Mouse (Mus musculus): ENCODE measurements around the gene Tpcn2.

The Tpcn2 gene

GRCm38 (mm10) chr7:145283487-145284187 is at the start of gene Tpcn2:
Tpcn2 (minus strand) TSS chr7:145284011.
- DNase-seq (ENCODE audit: low read depth, low spot score): peak; percentile 97

GRCm38 (mm10) chr7:145332376-145333041 is 48.7 kb upstream of the Tpcn2 start:
- no peak for DNase-seq (ENCODE audit: low read depth, low spot score)

GRCm38 (mm10) chr7:145330641-145331040 is 46.8 kb upstream of the Tpcn2 start:
- DNase-seq (ENCODE audit: low read depth, low spot score): no peak

GRCm38 (mm10) chr7:145329982-145330381 is 46.2 kb upstream of the Tpcn2 start:
- no peak for DNase-seq (ENCODE audit: low read depth, low spot score)

GRCm38 (mm10) chr7:145325697-145326096 is 41.9 kb upstream of the Tpcn2 start:
- peak; percentile 91 for DNase-seq (ENCODE audit: low read depth, low spot score)

GRCm38 (mm10) chr7:145323607-145324006 is 39.8 kb upstream of the Tpcn2 start:
- DNase-seq (ENCODE audit: low read depth, low spot score): no peak

- no peak for DNase-seq (ENCODE audit: low read depth, low spot score)
Observed at GRCm38 (mm10) chr7:145319481-145319880, 35.7 kb upstream of the Tpcn2 start.

GRCm38 (mm10) chr7:145317522-145317921 is 33.7 kb upstream of the Tpcn2 start:
- no peak for DNase-seq (ENCODE audit: low read depth, low spot score)

GRCm38 (mm10) chr7:145314785-145315411 is 31.1 kb upstream of the Tpcn2 start, which contains the start of gene Mrgprd:
Mrgprd (plus strand) TSS chr7:145314835.
- DNase-seq (ENCODE audit: low read depth, low spot score): no peak

- DNase-seq (ENCODE audit: low read depth, low spot score): no peak
Observed at GRCm38 (mm10) chr7:145312137-145312536, 28.3 kb upstream of the Tpcn2 start.

- DNase-seq (ENCODE audit: low read depth, low spot score): no peak
Observed at GRCm38 (mm10) chr7:145310526-145310925, 26.7 kb upstream of the Tpcn2 start.

GRCm38 (mm10) chr7:145309877-145310276 is 26.1 kb upstream of the Tpcn2 start:
- no peak for DNase-seq (ENCODE audit: low read depth, low spot score)

GRCm38 (mm10) chr7:145308866-145309265 is 25.1 kb upstream of the Tpcn2 start:
- no peak for DNase-seq (ENCODE audit: low read depth, low spot score)

GRCm38 (mm10) chr7:145308061-145308675 is 24.4 kb upstream of the Tpcn2 start:
- peak; percentile 11 for DNase-seq (ENCODE audit: low read depth, low spot score)

- DNase-seq (ENCODE audit: low read depth, low spot score): no peak
Observed at GRCm38 (mm10) chr7:145307636-145308035, 23.8 kb upstream of the Tpcn2 start.

GRCm38 (mm10) chr7:145304153-145304552 is 20.3 kb upstream of the Tpcn2 start:
- DNase-seq (ENCODE audit: low read depth, low spot score): no peak

- peak; percentile 90 for DNase-seq (ENCODE audit: low read depth, low spot score)
Observed at GRCm38 (mm10) chr7:145302488-145303285, 18.9 kb upstream of the Tpcn2 start.

- no peak for DNase-seq (ENCODE audit: low read depth, low spot score)
Observed at GRCm38 (mm10) chr7:145301341-145302005, 17.7 kb upstream of the Tpcn2 start.

- DNase-seq (ENCODE audit: low read depth, low spot score): no peak
Observed at GRCm38 (mm10) chr7:145301008-145301340, 17.2 kb upstream of the Tpcn2 start.

GRCm38 (mm10) chr7:145300321-145301007 is 16.7 kb upstream of the Tpcn2 start, which contains the start of gene Mrgprf:
Mrgprf (plus strand) TSS chr7:145300828.
- DNase-seq (ENCODE audit: low read depth, low spot score): peak; percentile 69
